Mouse (Mus musculus): ENCODE measurements at regions not wholly inside any gene's neighbourhood (a gene's known extent, or its start where the extent isn't known, plus 50 kb on each side); places are given as distances from the start of the nearest gene placed in this dataset.

GRCm38 (mm10) chr11:112880736-112881135 is 98.7 kb downstream of the Sox9 start:
- no peak overlapping the region for H3K27ac ChIP-seq (ENCODE audit: low read length)
- ATAC-seq: no peak
- no peak for TF ChIP-seq EP300 (IDR thresholded peaks at IDR 0.05)
- TF ChIP-seq CTCF (IDR thresholded peaks at IDR 0.05): no peak
- no peaks in the 10 kb centered on the region for H3K4me1 ChIP-seq (ENCODE audit: insufficient read depth, low read depth, low read length)
- no peak overlapping the region for H3K4me3 ChIP-seq (ENCODE audit: low read depth, low read length)
- no peak overlapping the region for H3K9ac ChIP-seq (replicated peaks; ENCODE audit: low read depth)
- H3K9me3 ChIP-seq (ENCODE audit: low read length): no peaks in the 10 kb centered on the region
- H3K4me2 ChIP-seq (replicated peaks; ENCODE audit: low read depth, low read length): no peak overlapping the region
- DNase-seq (ENCODE audit: low spot score): no peak
- 71% methylated on average over 3 of the region's 3 CpGs for WGBS
- H3K36me3 ChIP-seq (ENCODE audit: insufficient read depth, low read length): no peaks in the 10 kb centered on the region
- no peaks in the 10 kb centered on the region for H3K27me3 ChIP-seq (replicated peaks; ENCODE audit: insufficient read depth, low read length)

DNA sequence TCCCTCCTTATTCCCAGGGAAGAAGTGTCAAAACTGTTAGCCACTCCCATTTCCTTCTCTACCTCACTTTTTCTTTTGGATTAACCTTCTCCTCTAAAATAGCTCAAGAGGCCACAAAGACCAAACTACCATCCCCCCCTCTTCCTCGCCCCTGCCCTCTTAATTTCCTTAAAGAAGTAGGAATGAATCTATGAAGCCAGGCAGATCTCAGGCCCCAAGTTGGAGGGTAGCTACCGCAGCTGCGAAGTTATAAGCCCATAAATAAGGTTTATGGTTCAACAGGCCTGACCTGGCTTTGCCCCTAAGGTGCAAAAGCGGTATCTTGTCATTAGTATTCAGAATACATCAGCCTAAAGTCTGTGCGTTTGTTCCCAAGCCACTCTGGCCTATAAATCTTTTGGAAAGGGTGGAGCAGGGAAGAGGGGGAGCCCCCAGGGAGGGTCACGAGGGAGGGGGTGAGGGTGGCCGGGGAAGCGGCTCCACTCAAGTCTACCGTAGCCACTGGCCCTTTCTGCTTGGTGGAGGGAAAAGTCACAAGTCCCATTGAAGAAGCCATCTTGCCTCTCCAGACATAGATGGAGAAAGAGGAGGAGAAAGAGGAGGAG is 103.4 kb downstream of the Sox9 start:
- no peak for ATAC-seq
- H3K36me3 ChIP-seq (ENCODE audit: insufficient read depth, low read length): no peaks in the 10 kb centered on the region
- H3K27me3 ChIP-seq (replicated peaks; ENCODE audit: insufficient read depth, low read length): no peaks in the 10 kb centered on the region
- H3K9me3 ChIP-seq (ENCODE audit: low read length): no peaks in the 10 kb centered on the region
- TF ChIP-seq EP300 (IDR thresholded peaks at IDR 0.05): no peak
- no peak for TF ChIP-seq CTCF (IDR thresholded peaks at IDR 0.05)
- H3K4me1 ChIP-seq (ENCODE audit: insufficient read depth, low read depth, low read length): no peaks in the 10 kb centered on the region
- DNase-seq (ENCODE audit: low spot score): no peak
- H3K27ac ChIP-seq (ENCODE audit: low read length): no peak overlapping the region
- no peak overlapping the region for H3K9ac ChIP-seq (replicated peaks; ENCODE audit: low read depth)
- H3K4me3 ChIP-seq (ENCODE audit: low read depth, low read length): no peak overlapping the region
- 58% methylated on average over 9 of the region's 9 CpGs for WGBS
- H3K4me2 ChIP-seq (replicated peaks; ENCODE audit: low read depth, low read length): no peak overlapping the region

- no peak for TF ChIP-seq EP300 (IDR thresholded peaks at IDR 0.05)
- TF ChIP-seq CTCF (IDR thresholded peaks at IDR 0.05): no peak
- Histone ChIP-seq H3K4me1 (ENCODE audit: insufficient read depth, low read depth, low read length) (no peaks in the 10 kb centered on the region), H3K27me3 (replicated peaks; ENCODE audit: insufficient read depth, low read length) (no peaks in the 10 kb centered on the region), H3K9ac (replicated peaks; ENCODE audit: low read depth) (no peak overlapping the region), H3K9me3 (ENCODE audit: low read length) (no peaks in the 10 kb centered on the region), H3K36me3 (ENCODE audit: insufficient read depth, low read length) (no peaks in the 10 kb centered on the region), H3K4me3 (ENCODE audit: low read depth, low read length) (no peak overlapping the region), H3K4me2 (replicated peaks; ENCODE audit: low read depth, low read length) (no peak overlapping the region), H3K27ac (ENCODE audit: low read length) (no peak overlapping the region)
- DNase-seq (ENCODE audit: low spot score): no peak
- 86% methylated on average over 16 of the region's 16 CpGs for WGBS
- ATAC-seq: no peak
Observed at GRCm38 (mm10) chr11:112886139-112886538, 104.1 kb downstream of the Sox9 start.

GRCm38 (mm10) chr11:112889760-112890159 is 107.7 kb downstream of the Sox9 start:
- Histone ChIP-seq H3K4me3 (ENCODE audit: low read depth, low read length) (no peak overlapping the region), H3K27me3 (replicated peaks; ENCODE audit: insufficient read depth, low read length) (no peaks in the 10 kb centered on the region), H3K4me1 (ENCODE audit: insufficient read depth, low read depth, low read length) (no peaks in the 10 kb centered on the region), H3K9ac (replicated peaks; ENCODE audit: low read depth) (no peak overlapping the region), H3K27ac (ENCODE audit: low read length) (no peak overlapping the region), H3K4me2 (replicated peaks; ENCODE audit: low read depth, low read length) (no peak overlapping the region), H3K9me3 (ENCODE audit: low read length) (no peaks in the 10 kb centered on the region), H3K36me3 (ENCODE audit: insufficient read depth, low read length) (no peaks in the 10 kb centered on the region)
- DNase-seq (ENCODE audit: low spot score) (no peak), ATAC-seq (no peak)
- TF ChIP-seq CTCF (IDR thresholded peaks at IDR 0.05): no peak
- TF ChIP-seq EP300 (IDR thresholded peaks at IDR 0.05): no peak
- WGBS: 92% methylated on average over 6 of the region's 6 CpGs

DNA sequence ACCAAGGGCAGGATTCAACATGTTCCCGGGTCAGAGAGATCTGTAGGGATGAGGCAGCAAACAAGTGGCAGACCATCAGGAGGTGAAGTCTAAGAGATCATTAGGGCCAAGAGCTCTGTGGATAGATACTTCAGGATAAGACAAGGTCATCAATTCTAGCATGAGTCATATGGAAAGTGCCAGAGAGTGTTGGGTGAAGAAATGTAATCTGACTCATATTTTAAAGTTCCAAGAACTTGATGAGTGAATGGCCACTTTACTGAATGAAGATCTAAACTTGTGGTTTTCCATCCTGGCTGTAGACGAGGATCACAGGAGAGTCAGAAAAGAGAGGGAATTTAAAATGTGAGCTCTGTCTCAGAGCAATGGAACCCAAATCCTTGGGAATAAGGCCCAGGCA is 115.6 kb downstream of the Sox9 start:
- Histone ChIP-seq H3K4me2 (replicated peaks; ENCODE audit: low read depth, low read length) (no peak overlapping the region), H3K27ac (ENCODE audit: low read length) (no peak overlapping the region), H3K9me3 (ENCODE audit: low read length) (no peaks in the 10 kb centered on the region), H3K4me3 (ENCODE audit: low read depth, low read length) (no peak overlapping the region), H3K36me3 (ENCODE audit: insufficient read depth, low read length) (no peaks in the 10 kb centered on the region), H3K27me3 (replicated peaks; ENCODE audit: insufficient read depth, low read length) (no peaks in the 10 kb centered on the region), H3K4me1 (ENCODE audit: insufficient read depth, low read depth, low read length) (no peaks in the 10 kb centered on the region), H3K9ac (replicated peaks; ENCODE audit: low read depth) (no peak overlapping the region)
- DNase-seq (ENCODE audit: low spot score) (no peak), ATAC-seq (no peak)
- TF ChIP-seq EP300 (IDR thresholded peaks at IDR 0.05) (no peak), CTCF (IDR thresholded peaks at IDR 0.05) (no peak)
- 79% methylated on average over 2 of the region's 2 CpGs for WGBS

DNA sequence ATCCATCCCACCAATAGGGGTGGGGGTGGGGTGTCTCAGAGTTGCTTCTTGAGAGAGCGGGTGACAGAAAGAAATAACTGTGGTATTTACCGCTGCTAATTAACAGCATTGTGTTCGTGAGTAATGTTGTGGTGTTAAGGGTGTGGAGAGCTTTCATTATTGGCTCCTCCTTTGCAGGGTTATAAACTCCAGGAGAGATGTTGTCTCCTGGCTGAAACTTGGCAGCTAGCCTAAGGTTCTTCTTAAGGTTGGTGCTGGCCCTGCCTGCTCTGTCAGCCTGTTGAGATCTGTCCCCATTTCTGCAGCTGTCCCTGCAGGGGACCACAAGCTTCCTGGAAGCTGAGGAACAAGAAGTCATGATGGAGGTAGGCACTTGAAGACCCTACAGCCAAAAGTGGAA is 120.6 kb downstream of the Sox9 start:
- H3K9ac ChIP-seq (replicated peaks; ENCODE audit: low read depth): no peak overlapping the region
- H3K27me3 ChIP-seq (replicated peaks; ENCODE audit: insufficient read depth, low read length): no peaks in the 10 kb centered on the region
- H3K9me3 ChIP-seq (ENCODE audit: low read length): no peaks in the 10 kb centered on the region
- H3K4me3 ChIP-seq (ENCODE audit: low read depth, low read length): no peak overlapping the region
- TF ChIP-seq CTCF (IDR thresholded peaks at IDR 0.05): no peak
- no peak for TF ChIP-seq EP300 (IDR thresholded peaks at IDR 0.05)
- ATAC-seq: no peak
- no peak for DNase-seq (ENCODE audit: low spot score)
- 74% methylated on average over 3 of the region's 3 CpGs for WGBS
- no peaks in the 10 kb centered on the region for H3K4me1 ChIP-seq (ENCODE audit: insufficient read depth, low read depth, low read length)
- H3K4me2 ChIP-seq (replicated peaks; ENCODE audit: low read depth, low read length): no peak overlapping the region
- H3K27ac ChIP-seq (ENCODE audit: low read length): no peak overlapping the region
- no peaks in the 10 kb centered on the region for H3K36me3 ChIP-seq (ENCODE audit: insufficient read depth, low read length)

- Histone ChIP-seq H3K4me2 (replicated peaks; ENCODE audit: low read depth, low read length) (no peak overlapping the region), H3K4me1 (ENCODE audit: insufficient read depth, low read depth, low read length) (no peaks in the 10 kb centered on the region), H3K27ac (ENCODE audit: low read length) (no peak overlapping the region), H3K36me3 (ENCODE audit: insufficient read depth, low read length) (no peaks in the 10 kb centered on the region), H3K27me3 (replicated peaks; ENCODE audit: insufficient read depth, low read length) (no peaks in the 10 kb centered on the region), H3K9ac (replicated peaks; ENCODE audit: low read depth) (no peak overlapping the region), H3K9me3 (ENCODE audit: low read length) (no peaks in the 10 kb centered on the region), H3K4me3 (ENCODE audit: low read depth, low read length) (no peak overlapping the region)
- 66% methylated on average over 5 of the region's 5 CpGs for WGBS
- TF ChIP-seq EP300 (IDR thresholded peaks at IDR 0.05) (no peak), CTCF (IDR thresholded peaks at IDR 0.05) (no peak)
- DNase-seq (ENCODE audit: low spot score): no peak
- ATAC-seq: no peak
Observed at GRCm38 (mm10) chr11:112910309-112910708, 128.3 kb downstream of the Sox9 start.

All from lung, postnatal 0 days (tissue).